Mouse (Mus musculus) forebrain, embryonic 11.5 days (tissue): Measurements from ENCODE around the gene Prkce. TPM values are rescaled to one million over a fixed set of nuclear protein-coding genes. Genes with fewer than 3 reads are reported as not detected.

Experiments used
- ATAC-seq: fragments of 200-750 bp; cut with Nextera tagmentation; replicated peaks from 2 replicates; pipeline ENCODE4 v1.8.0; 2017; ENCODE audit warnings: moderate TSS enrichment; ENCODE audit not compliant: low FRiP score
- DNase-seq: peaks from one replicate; pipeline ENCODE4 v3.0.0-alpha.2; 2017; ENCODE audit warnings: low spot score
- H3K27ac ChIP-seq: fragments of 300-500 bp; sonication (generic); 2 replicates; pipeline ENCODE4 v1.5.1; 2014; ENCODE audit warnings: low read depth, low read length
- H3K27me3 ChIP-seq: fragments of 300-500 bp; sonication (generic); 2 replicates; pipeline ENCODE4 v1.6.1; 2014; ENCODE audit warnings: mild to moderate bottlenecking, low read length, mixed read lengths; ENCODE audit not compliant: control insufficient read depth, insufficient read depth
- H3K36me3 ChIP-seq: fragments of 300-500 bp; sonication (generic); 2 replicates; pipeline ENCODE4 v1.6.1; 2014; ENCODE audit warnings: mild to moderate bottlenecking, low read length, moderate library complexity, mixed read lengths; ENCODE audit not compliant: control insufficient read depth, insufficient read depth
- H3K4me1 ChIP-seq: fragments of 300-500 bp; sonication (generic); replicated peaks from 2 replicates; pipeline ENCODE4 v1.6.1; 2014; ENCODE audit warnings: low read length, mixed read lengths; ENCODE audit not compliant: control insufficient read depth, insufficient read depth
- H3K4me2 ChIP-seq: fragments of 300-500 bp; sonication (generic); 2 replicates; pipeline ENCODE4 v1.6.1; 2014; ENCODE audit warnings: low read depth, mild to moderate bottlenecking, low read length, moderate library complexity, mixed read lengths; ENCODE audit not compliant: severe bottlenecking
- H3K4me3 ChIP-seq: fragments of 300-500 bp; sonication (generic); 2 replicates; pipeline ENCODE4 v1.5.1; 2014; ENCODE audit warnings: low read depth, low read length
- H3K9ac ChIP-seq: fragments of 300-500 bp; sonication (generic); 2 replicates; pipeline ENCODE4 v1.6.1; 2014; ENCODE audit warnings: low read length
- H3K9me3 ChIP-seq: fragments of 300-500 bp; sonication (generic); 2 replicates; pipeline ENCODE4 v1.6.1; 2016; ENCODE audit warnings: low read length, mixed read lengths; ENCODE audit not compliant: control insufficient read depth
- WGBS: fragments of 180-500 bp; shearing (Covaris S2); extraction: QIAGEN DNeasy Blood & Tissue Kit; methylation state at CpG from one replicate; pipeline ENCODE4 v1.1.7; 2014; 5-methylcytosine and 5-hydroxymethylcytosine counted together
- polyA plus RNA-seq: library from polyadenylated mRNA; unstranded; fragments of >200 nt; fragmentation: Nextera tagmentation; extraction: Ambion mirVana; gene quantifications from 2 replicates; pipeline ENCODE4 v1.2.1, GENCODE M21; 2014

Gene Prkce
- polyA plus RNA-seq, 1 experiment from 2014 or later = 6.0 TPM

DNA sequence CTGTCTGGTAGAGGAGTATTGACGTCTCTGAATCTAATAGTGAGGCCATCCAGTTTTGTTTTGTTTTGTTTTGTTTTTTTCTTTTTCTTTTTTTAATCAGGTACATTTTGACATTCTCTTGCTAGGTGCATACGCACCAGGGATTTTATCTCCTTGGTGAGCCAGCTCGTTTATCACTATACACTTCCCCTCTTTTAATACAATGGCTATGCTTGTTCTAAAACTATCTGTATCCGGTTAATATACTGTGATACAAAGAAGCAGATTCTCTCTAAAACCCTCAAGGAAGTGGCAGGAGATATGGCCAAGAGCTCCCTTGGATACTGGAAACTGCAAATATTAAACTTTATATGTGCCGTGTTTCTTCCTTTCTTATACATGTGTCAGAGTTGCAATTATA lies 319.1 kb downstream of the Prkce start:
- Histone ChIP-seq H3K4me3 (no peak overlapping the region), H3K27ac (no peak overlapping the region), H3K9ac (no peak overlapping the region), H3K36me3 (no peaks in the 10 kb centered on the region), H3K27me3 (no peaks in the 10 kb centered on the region), H3K4me1 (no peaks in the 10 kb centered on the region), H3K9me3 (no peaks in the 10 kb centered on the region), H3K4me2 (no peak overlapping the region)
- DNase-seq = no peak
- WGBS = 90% methylated on average over 5 of the region's 5 CpGs
- no peak for ATAC-seq

DNA sequence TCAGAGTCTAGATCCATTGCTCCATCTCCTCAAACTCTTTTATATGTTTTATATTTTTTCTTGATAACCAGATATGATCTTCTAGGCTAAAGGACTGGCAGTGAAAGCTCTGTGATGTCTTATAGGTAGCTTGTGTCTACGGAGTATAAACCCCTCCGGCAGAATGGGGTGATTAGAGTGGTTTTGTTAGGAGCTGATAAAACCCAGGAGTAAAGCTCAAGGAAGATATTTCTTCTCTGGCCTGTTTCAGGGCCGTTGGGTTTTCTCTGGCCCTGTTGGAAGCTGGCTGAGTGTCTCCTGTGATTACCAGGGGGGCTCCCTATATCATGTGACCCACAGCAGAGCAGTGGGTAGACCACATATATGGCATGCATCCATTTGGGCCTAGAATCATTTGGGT lies 319.9 kb downstream of the Prkce start:
- no peaks in the 10 kb centered on the region for H3K4me1 ChIP-seq
- H3K27me3 ChIP-seq = no peaks in the 10 kb centered on the region
- no peak overlapping the region for H3K27ac ChIP-seq
- H3K4me3 ChIP-seq = no peak overlapping the region
- no peak for DNase-seq
- ATAC-seq = no peak
- 81% methylated on average over 3 of the region's 3 CpGs for WGBS
- H3K9ac ChIP-seq = no peak overlapping the region
- H3K9me3 ChIP-seq = no peaks in the 10 kb centered on the region
- no peaks in the 10 kb centered on the region for H3K36me3 ChIP-seq
- H3K4me2 ChIP-seq = no peak overlapping the region

DNA sequence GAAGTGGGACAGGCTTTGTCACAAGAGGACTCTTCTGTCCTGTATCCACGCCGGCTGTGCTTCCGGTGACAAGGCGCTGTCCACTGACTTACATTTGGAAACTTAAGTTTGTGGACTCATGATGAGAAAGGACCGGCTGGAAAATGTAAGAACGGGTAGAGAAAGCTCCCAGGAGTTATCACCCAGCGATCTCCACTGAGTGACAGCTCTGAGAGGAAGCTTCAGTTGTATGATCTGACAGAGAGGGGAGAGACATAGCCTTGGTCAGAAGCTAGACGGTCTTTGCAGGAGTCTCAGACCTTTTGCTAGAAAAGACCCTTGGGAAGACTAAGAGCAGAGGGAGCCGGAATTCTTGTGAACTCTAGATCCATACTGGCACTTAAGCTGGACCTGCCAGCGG lies 322.2 kb downstream of the Prkce start:
- no peak for ATAC-seq
- H3K4me1 ChIP-seq = no peaks in the 10 kb centered on the region
- no peak overlapping the region for H3K9ac ChIP-seq
- H3K9me3 ChIP-seq = no peaks in the 10 kb centered on the region
- no peak overlapping the region for H3K27ac ChIP-seq
- H3K4me3 ChIP-seq = no peak overlapping the region
- H3K27me3 ChIP-seq = no peaks in the 10 kb centered on the region
- no peak overlapping the region for H3K4me2 ChIP-seq
- no peaks in the 10 kb centered on the region for H3K36me3 ChIP-seq
- WGBS = 90% methylated on average over 10 of the region's 10 CpGs
- DNase-seq = no peak

DNA sequence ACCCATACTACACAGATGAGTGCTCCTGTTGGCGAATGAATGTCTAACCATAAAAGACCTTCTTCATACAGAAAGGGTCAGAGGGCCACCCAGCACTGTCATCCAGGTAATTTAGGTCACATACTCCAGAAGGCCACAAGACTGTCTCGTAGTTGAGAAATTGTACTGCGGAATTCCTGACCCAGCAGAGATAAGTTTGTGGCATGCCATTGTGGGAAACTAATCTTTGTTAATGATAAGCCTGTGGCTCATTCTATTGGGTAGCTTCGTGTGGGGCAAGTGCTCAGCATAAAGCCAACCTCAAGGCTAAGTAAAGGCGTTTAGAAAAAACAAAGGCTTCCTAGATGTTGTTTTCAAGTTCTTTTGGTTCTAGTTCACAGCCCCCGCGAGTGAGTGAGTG lies 324.8 kb downstream of the Prkce start:
- DNase-seq (no peak), ATAC-seq (no peak)
- Histone ChIP-seq H3K9me3 (no peaks in the 10 kb centered on the region), H3K9ac (no peak overlapping the region), H3K27me3 (no peaks in the 10 kb centered on the region), H3K4me1 (no peaks in the 10 kb centered on the region), H3K27ac (no peak overlapping the region), H3K4me2 (no peak overlapping the region), H3K4me3 (no peak overlapping the region), H3K36me3 (no peaks in the 10 kb centered on the region)
- WGBS = 87% methylated on average over 7 of the region's 7 CpGs

DNA sequence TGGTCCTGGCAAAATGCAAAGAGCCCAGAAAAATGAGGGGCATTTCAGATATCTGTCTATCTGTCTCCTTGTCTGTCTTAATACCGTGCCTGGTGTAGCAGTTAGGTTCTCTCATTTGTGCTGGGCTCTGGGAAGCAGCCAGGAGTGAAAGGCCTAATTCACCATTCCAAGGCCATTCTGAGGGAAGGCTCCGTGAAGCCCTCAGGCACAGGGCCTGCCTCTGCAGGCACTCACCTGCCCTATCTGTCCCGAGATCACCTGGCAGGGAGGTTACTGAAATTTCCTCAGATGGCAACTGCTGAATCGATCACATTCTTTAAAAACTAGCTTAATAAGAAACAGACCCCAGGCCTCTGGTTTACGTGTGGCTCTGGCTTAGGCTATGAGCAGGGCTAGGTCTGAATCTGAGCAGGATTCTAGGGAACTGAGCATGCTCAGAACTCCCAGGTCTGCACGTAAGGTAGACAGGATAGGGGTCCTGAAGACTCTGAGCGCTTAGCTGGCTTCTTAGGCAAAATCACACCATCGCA lies 326.4 kb downstream of the Prkce start:
- WGBS = 89% methylated on average over 8 of the region's 8 CpGs
- no peak for DNase-seq
- no peaks in the 10 kb centered on the region for H3K36me3 ChIP-seq

DNA sequence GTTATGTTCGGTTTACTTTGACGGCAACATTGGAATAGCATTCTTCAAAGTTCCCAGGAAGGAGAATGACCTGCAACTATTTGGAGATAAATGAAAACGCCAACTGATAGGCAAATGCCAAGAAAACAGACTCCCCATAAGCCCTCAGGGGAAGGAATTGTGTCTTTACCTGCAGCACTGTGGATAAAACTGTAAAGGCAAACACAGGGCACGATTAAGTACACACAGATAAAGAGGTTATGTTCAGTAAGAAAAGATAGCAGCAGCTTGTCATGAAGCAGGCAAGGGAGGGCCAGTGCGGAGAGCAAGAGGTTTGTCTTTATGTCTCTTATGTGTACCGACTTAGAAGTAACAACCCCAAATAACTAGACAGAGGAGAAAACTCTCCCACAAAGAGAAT lies 326.9 kb downstream of the Prkce start:
- H3K4me1 ChIP-seq = no peaks in the 10 kb centered on the region
- no peak overlapping the region for H3K9ac ChIP-seq
- no peaks in the 10 kb centered on the region for H3K36me3 ChIP-seq
- no peak overlapping the region for H3K4me3 ChIP-seq
- H3K9me3 ChIP-seq = no peaks in the 10 kb centered on the region
- no peak overlapping the region for H3K4me2 ChIP-seq
- H3K27ac ChIP-seq = no peak overlapping the region
- DNase-seq = no peak
- 92% methylated on average over 6 of the region's 6 CpGs for WGBS
- no peak for ATAC-seq
- no peaks in the 10 kb centered on the region for H3K27me3 ChIP-seq

More for the DNA sequence above, 326.4 kb downstream of the Prkce start:
- no peak overlapping the region for H3K4me3 ChIP-seq
- no peak overlapping the region for H3K9ac ChIP-seq
- no peaks in the 10 kb centered on the region for H3K27me3 ChIP-seq
- H3K4me2 ChIP-seq = no peak overlapping the region
- no peak for ATAC-seq
- H3K27ac ChIP-seq = no peak overlapping the region
- H3K4me1 ChIP-seq = no peaks in the 10 kb centered on the region
- H3K9me3 ChIP-seq = no peaks in the 10 kb centered on the region

DNA sequence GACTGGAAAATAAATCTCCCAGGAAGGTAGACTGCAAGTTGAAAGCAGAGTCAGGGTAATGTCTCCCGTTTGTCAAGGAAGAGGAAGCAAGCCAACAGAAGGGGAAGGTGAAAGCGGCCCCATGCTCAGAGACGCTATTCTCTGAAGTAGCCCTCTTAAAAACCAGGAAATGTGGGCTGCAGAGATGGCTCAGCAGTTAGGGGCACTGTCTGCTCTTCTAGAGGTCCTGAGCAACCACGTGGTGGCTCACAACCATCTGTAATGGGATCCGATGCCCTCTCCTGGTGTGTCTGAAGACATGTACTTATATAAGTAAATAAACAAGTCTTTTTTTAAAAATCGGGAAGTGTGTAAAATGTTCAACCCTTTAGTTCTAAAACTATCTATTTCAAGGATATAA lies 327.3 kb downstream of the Prkce start:
- 81% methylated on average over 6 of the region's 6 CpGs for WGBS

DNA sequence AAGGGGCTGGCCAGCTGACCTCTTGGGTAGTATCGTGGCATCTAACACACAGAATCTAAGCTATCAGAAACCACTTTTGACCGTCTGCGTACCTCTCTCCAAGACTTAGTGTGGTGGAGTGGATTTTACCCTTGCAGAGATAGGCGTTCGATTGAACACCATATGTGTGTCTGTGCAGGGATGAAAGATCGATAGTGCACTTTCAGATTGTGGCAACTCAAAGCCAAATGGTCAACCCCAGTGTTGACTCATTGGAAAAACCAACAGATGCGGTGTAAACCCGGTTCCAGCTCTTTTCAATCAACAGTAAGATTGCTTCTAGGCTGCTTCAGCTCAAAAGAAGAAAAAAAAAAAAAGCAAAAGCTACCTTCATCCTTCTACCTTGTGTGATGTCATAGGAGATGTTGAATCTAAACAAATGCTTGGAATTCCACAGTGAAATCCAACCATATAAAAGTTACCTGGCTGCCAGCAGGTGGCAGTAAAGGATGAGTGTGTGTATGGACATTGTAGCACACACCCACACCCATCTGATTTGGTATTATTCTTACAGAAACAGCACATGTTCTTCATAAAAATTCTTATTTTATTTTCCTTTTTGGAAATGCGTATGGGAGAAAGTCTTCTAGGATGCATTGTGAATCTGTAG lies 328.7 kb downstream of the Prkce start:
- no peaks in the 10 kb centered on the region for H3K27me3 ChIP-seq
- no peaks in the 10 kb centered on the region for H3K36me3 ChIP-seq
- H3K4me1 ChIP-seq = no peaks in the 10 kb centered on the region
- H3K9ac ChIP-seq = no peak overlapping the region
- H3K9me3 ChIP-seq = no peaks in the 10 kb centered on the region
- no peak for ATAC-seq
- WGBS = 91% methylated on average over 9 of the region's 9 CpGs
- DNase-seq = no peak
- no peak overlapping the region for H3K4me2 ChIP-seq
- no peak overlapping the region for H3K27ac ChIP-seq
- no peak overlapping the region for H3K4me3 ChIP-seq

More for the DNA sequence above, 327.3 kb downstream of the Prkce start:
- no peaks in the 10 kb centered on the region for H3K36me3 ChIP-seq
- H3K9me3 ChIP-seq = no peaks in the 10 kb centered on the region
- ATAC-seq (no peak), DNase-seq (no peak)
- H3K27me3 ChIP-seq = no peaks in the 10 kb centered on the region
- H3K4me3 ChIP-seq = no peak overlapping the region
- H3K9ac ChIP-seq = no peak overlapping the region
- H3K4me2 ChIP-seq = no peak overlapping the region
- no peak overlapping the region for H3K27ac ChIP-seq
- H3K4me1 ChIP-seq = no peaks in the 10 kb centered on the region

DNA sequence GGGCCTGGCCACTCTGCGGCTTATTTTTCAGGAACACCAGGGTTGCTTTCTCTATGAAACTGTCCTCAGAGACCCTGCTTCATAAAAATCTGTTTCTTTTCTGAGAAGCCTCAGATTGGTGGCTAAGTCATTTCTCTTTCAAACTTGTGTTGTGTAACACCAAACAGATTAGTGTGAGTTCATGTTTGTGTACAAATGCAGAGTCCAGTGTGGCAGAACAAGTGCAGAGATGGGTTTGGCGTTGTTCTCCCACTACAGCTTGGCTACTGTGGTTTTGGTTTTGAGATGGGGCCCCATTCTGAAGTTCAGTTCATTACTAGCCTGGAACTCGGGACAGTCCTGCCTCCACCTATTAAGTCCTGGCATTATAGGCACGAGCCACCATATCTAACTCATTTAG lies 329.7 kb downstream of the Prkce start:
- no peaks in the 10 kb centered on the region for H3K4me1 ChIP-seq
- no peak overlapping the region for H3K4me2 ChIP-seq
- ATAC-seq (no peak), DNase-seq (no peak)
- no peak overlapping the region for H3K27ac ChIP-seq
- H3K36me3 ChIP-seq = no peaks in the 10 kb centered on the region
- H3K27me3 ChIP-seq = no peaks in the 10 kb centered on the region
- no peaks in the 10 kb centered on the region for H3K9me3 ChIP-seq
- H3K4me3 ChIP-seq = no peak overlapping the region
- WGBS = 84% methylated on average over 4 of the region's 4 CpGs
- no peak overlapping the region for H3K9ac ChIP-seq
